Mouse (Mus musculus) gastrocnemius, adult 2 months (tissue): ENCODE results near the gene Tle4. TPM values are rescaled to one million over a fixed set of nuclear protein-coding genes. Genes with fewer than 3 reads are reported as not detected.
"Not testable (repeated sequence)": the region's sequence is repeated elsewhere in the genome, so short reads cannot be mapped to it uniquely, and the experiment has no call there.

ENCODE experiments used
- DNase-seq: peaks from one replicate; pipeline ENCODE4 v3.0.0; 2022
- H3K27ac ChIP-seq: fragments of 200-600 bp; 2 replicates; pipeline ENCODE4 v1.8.1; 2022; ENCODE audit warnings: mild to moderate bottlenecking
- H3K4me3 ChIP-seq: fragments of 200-600 bp; 2 replicates; pipeline ENCODE4 v1.8.1; 2022; ENCODE audit warnings: mild to moderate bottlenecking, moderate library complexity
- CTCF ChIP-seq: fragments of 200-600 bp; IDR thresholded peaks from 2 replicates; pipeline ENCODE4 v1.8.1; 2022; ENCODE audit warnings: antibody characterized with exemption, mild to moderate bottlenecking, moderate library complexity
- intact Hi-C: fragments of 180-260 bp; cut with DNase I; formaldehyde crosslinking; loops from one replicate; pipeline ENCODE4 v1.15.1; 2025
- long read RNA-seq, 2 experiments: library from polyadenylated mRNA; stranded (forward); transcript quantifications; one replicate each; pipeline ENCODE4 v2.0.0; 2021
- total RNA-seq, 2 experiments: library from RNA; stranded (reverse); gene quantifications; 2 replicates each; pipeline ENCODE4 v1.2.3; 2021

Tle4 gene
- 10 to 100 TPM; 17.8 to 20.8 TPM for total RNA-seq
- long read RNA-seq, experiment 1, partial matches to known transcripts, result 4 of 4 reads
- long read RNA-seq, experiment 1, other reads (novel, unspliced or antisense), result 0 of 4 reads
- long read RNA-seq, experiment 2, partial matches to known transcripts, result 2 of 3 reads
- long read RNA-seq, experiment 2, other reads (novel, unspliced or antisense), result 1 of 3 reads

GRCm38 (mm10) chr19:14597917-14598689 lies at the start of gene Tle4:
Gene Tle4 (minus strand): TSS chr19:14598051.
- no peak for TF ChIP-seq CTCF
- Histone ChIP-seq H3K27ac (peak within 1 kb of the TSS; percentile 93), H3K4me3 (peak within 1 kb of the TSS; percentile 95)
- DNase-seq, result peak; percentile 100
- intact Hi-C loops, result loop anchor here (5.0 kb wide), 4 partner anchors 91 to 371 kb away; no protein-coding TSS in a partner anchor

- H3K27ac ChIP-seq, result no peak overlapping the region
- no peak for TF ChIP-seq CTCF
- H3K4me3 ChIP-seq, result no peak overlapping the region
- intact Hi-C loops, result no loop called here
- no peak for DNase-seq
Measured at GRCm38 (mm10) chr19:14645666-14646065, 47.8 kb upstream of the Tle4 start.

GRCm38 (mm10) chr19:14644756-14645155 lies 46.9 kb upstream of the Tle4 start:
- intact Hi-C loops, result no loop called here
- no peak overlapping the region for H3K4me3 ChIP-seq
- no peak overlapping the region for H3K27ac ChIP-seq
- TF ChIP-seq CTCF, result no peak
- no peak for DNase-seq

- intact Hi-C loops, H3K4me3 ChIP-seq, H3K27ac ChIP-seq, DNase-seq: not testable (repeated sequence)
Measured at GRCm38 (mm10) chr19:14643091-14643490, 45.2 kb upstream of the Tle4 start.

GRCm38 (mm10) chr19:14642663-14643062 lies 44.8 kb upstream of the Tle4 start:
- DNase-seq, result no peak
- intact Hi-C loops, result no loop called here

GRCm38 (mm10) chr19:14635213-14635928 lies 37.5 kb upstream of the Tle4 start:
- intact Hi-C loops, result no loop called here
- no peak for DNase-seq
- H3K27ac ChIP-seq, result no peak overlapping the region
- H3K4me3 ChIP-seq, result no peak overlapping the region
- TF ChIP-seq CTCF, result no peak

More at GRCm38 (mm10) chr19:14642663-14643062, 44.8 kb upstream of the Tle4 start:
- TF ChIP-seq CTCF, result no peak
- H3K27ac ChIP-seq, result no peak overlapping the region
- H3K4me3 ChIP-seq, result no peak overlapping the region

GRCm38 (mm10) chr19:14623355-14623754 lies 25.5 kb upstream of the Tle4 start:
- intact Hi-C loops, result no loop called here
- no peak for DNase-seq
- Histone ChIP-seq H3K4me3 (no peak overlapping the region), H3K27ac (no peak overlapping the region)
- no peak for TF ChIP-seq CTCF

GRCm38 (mm10) chr19:14620534-14620933 lies 22.7 kb upstream of the Tle4 start:
- no peak overlapping the region for H3K4me3 ChIP-seq
- no peak for DNase-seq
- intact Hi-C loops, result no loop called here
- no peak for TF ChIP-seq CTCF
- H3K27ac ChIP-seq, result no peak overlapping the region

- intact Hi-C loops, result no loop called here
- DNase-seq, result no peak
- Histone ChIP-seq H3K27ac (no peak overlapping the region), H3K4me3 (no peak overlapping the region)
- TF ChIP-seq CTCF, result no peak
Measured at GRCm38 (mm10) chr19:14619814-14620213, 22.0 kb upstream of the Tle4 start.

- TF ChIP-seq CTCF, result no peak
- H3K27ac ChIP-seq, result no peak overlapping the region
- no peak overlapping the region for H3K4me3 ChIP-seq
- intact Hi-C loops, result no loop called here
- DNase-seq, result no peak
Measured at GRCm38 (mm10) chr19:14614816-14615215, 17.0 kb upstream of the Tle4 start.

GRCm38 (mm10) chr19:14610542-14611317 lies 12.9 kb upstream of the Tle4 start:
- DNase-seq, result no peak
- no peak overlapping the region for H3K4me3 ChIP-seq
- intact Hi-C loops, result no loop called here
- H3K27ac ChIP-seq, result no peak overlapping the region
- no peak for TF ChIP-seq CTCF

GRCm38 (mm10) chr19:14600841-14601240 lies 3.0 kb upstream of the Tle4 start:
- no peak for TF ChIP-seq CTCF
- DNase-seq, result no peak
- intact Hi-C loops, result loop anchor here (10.0 kb wide), 1 partner anchor 434 kb away; no protein-coding TSS in a partner anchor
- Histone ChIP-seq H3K27ac (no peak overlapping the region), H3K4me3 (no peak overlapping the region)

- Histone ChIP-seq H3K27ac (no peak overlapping the region), H3K4me3 (no peak overlapping the region)
- no peak for DNase-seq
- TF ChIP-seq CTCF, result no peak
- intact Hi-C loops, result loop anchor here (10.0 kb wide), 1 partner anchor 434 kb away; no protein-coding TSS in a partner anchor
Measured at GRCm38 (mm10) chr19:14600354-14600753, 2.5 kb upstream of the Tle4 start.
